8 mouse cellular contexts compared by ENCODE assay signal in the genomic region with DNA sequence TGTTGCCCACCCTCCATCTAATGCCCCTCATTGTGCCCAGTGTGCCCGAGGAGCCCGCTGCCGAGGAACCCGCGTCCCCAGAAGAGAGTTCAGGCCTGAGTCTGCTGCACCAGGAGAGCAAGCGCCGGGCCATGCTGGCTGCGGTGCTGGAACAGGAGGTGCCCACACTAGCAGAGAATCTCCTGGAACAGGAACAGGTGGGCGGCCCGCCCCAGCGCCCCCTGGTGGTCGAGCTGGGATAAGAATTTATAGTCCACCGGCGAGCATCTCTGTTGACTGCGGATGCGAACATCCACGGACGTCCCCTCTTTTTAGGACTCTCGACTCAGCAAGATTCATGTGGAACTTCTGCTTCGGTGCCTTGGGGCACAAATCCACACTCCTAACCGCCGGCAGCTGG. TPM values are rescaled to one million over a fixed set of nuclear protein-coding genes. Genes with fewer than 3 reads are reported as not detected.
A peak's percentile ranks its signal among the peaks of the same experiment; 100 is the strongest.
DNase-seq lines count a peak whose midpoint lies in the region; ATAC-seq and TF ChIP-seq lines count a peak whose summit lies in the region.

No protein-coding gene starts in this region.

- H3K4me2 ChIP-seq in heart, embryonic 15.5 days, result peak overlapping the region; percentile 62
- H3K4me2 ChIP-seq in liver, embryonic 11.5 days, result peak overlapping the region; percentile 57
- H3K4me2 ChIP-seq in myocyte (ENCODE audit: low read depth), result no peak overlapping the region

- 0 out of 2 replicates have a peak, but pooled peaks have one; percentile 44 for ATAC-seq in heart, embryonic 15.5 days (replicated peaks; ENCODE audit: insufficient number of reproducible peaks, insufficient read depth, low FRiP score, low read depth)
- ATAC-seq in liver, embryonic 11.5 days (replicated peaks; ENCODE audit: low FRiP score), result no peak

- peak overlapping the region; percentile 32; the same call in 1 of the 2 replicates for H3K9ac ChIP-seq in heart, embryonic 15.5 days
- no peak overlapping the region for H3K9ac ChIP-seq in liver, embryonic 11.5 days (ENCODE audit: low read depth, low read length)

- no peaks in the 10 kb centered on the region for H3K79me2 ChIP-seq in C2C12 (ENCODE audit: control insufficient read depth, insufficient read depth)
- H3K79me2 ChIP-seq in myocyte (ENCODE audit: control insufficient read depth, insufficient read depth), result no peaks in the 10 kb centered on the region

- peak overlapping the region; percentile 40; the same call in 1 of the 2 replicates for H3K27ac ChIP-seq in forebrain, embryonic 10.5 days
- H3K27ac ChIP-seq in heart, embryonic 15.5 days, result no peak overlapping the region
- no peak overlapping the region for H3K27ac ChIP-seq in liver, embryonic 11.5 days (ENCODE audit: low read depth, low read length)

- TF ChIP-seq POLR2A in myocyte (IDR thresholded peaks at IDR 0.05; ENCODE audit: insufficient read length, low read depth), result no peak

- no peak overlapping the region for H3K4me3 ChIP-seq in C2C12 (ENCODE audit: insufficient read depth, poor library complexity, severe bottlenecking)
- H3K4me3 ChIP-seq in forebrain, embryonic 10.5 days, result peak overlapping the region; percentile 54
- peak overlapping the region; percentile 44 for H3K4me3 ChIP-seq in heart, embryonic 15.5 days
- H3K4me3 ChIP-seq in liver, embryonic 11.5 days (ENCODE audit: low read depth, low read length), result peak overlapping the region; percentile 31
- H3K4me3 ChIP-seq in myocyte, result no peak overlapping the region

- under 1% methylated on average over 22 of the region's 22 CpGs for WGBS in forebrain, embryonic 10.5 days
- 3% methylated on average over 22 of the region's 22 CpGs for WGBS in heart, embryonic 15.5 days
- WGBS in liver, embryonic 11.5 days, result 7% methylated on average over 22 of the region's 22 CpGs

- TF ChIP-seq CTCF in C2C12 (IDR thresholded peaks at IDR 0.05; ENCODE audit: control insufficient read depth, insufficient read depth, insufficient read length), result peak; percentile 54

- peak; percentile 55 for DNase-seq in c-Kit-negative CD71-positive TER-119-positive erythroid progenitor cells, embryonic 14.5 days (ENCODE audit: low read depth, low spot score)
- peak; percentile 88 for DNase-seq in forebrain, embryonic 10.5 days (ENCODE audit: extremely low spot score, low spot score)
- peak; percentile 88 for DNase-seq in kidney, postnatal 10 days
- DNase-seq in liver, embryonic 11.5 days (ENCODE audit: low spot score), result peak; percentile 89
- peak; percentile 88 to 97 for DNase-seq in spleen, postnatal 4 days (ENCODE audit: low spot score in 2 of 2)

- H3K9me3 ChIP-seq in forebrain, embryonic 10.5 days, result no peaks in the 10 kb centered on the region
- no peaks in the 10 kb centered on the region for H3K9me3 ChIP-seq in heart, embryonic 15.5 days (replicated peaks)
- no peaks in the 10 kb centered on the region for H3K9me3 ChIP-seq in liver, embryonic 11.5 days (ENCODE audit: control insufficient read depth, low read length)

- H3K36me3 ChIP-seq in C2C12 (ENCODE audit: control insufficient read depth, insufficient read depth) (no peaks in the 10 kb centered on the region), myocyte (ENCODE audit: control insufficient read depth, insufficient read depth) (no peaks in the 10 kb centered on the region)
- no peaks in the 10 kb centered on the region for H3K36me3 ChIP-seq in forebrain, embryonic 10.5 days (replicated peaks)
- no peaks in the 10 kb centered on the region for H3K36me3 ChIP-seq in heart, embryonic 15.5 days
- H3K36me3 ChIP-seq in liver, embryonic 11.5 days (ENCODE audit: control insufficient read depth, insufficient read depth, low read length), result no peaks in the 10 kb centered on the region

- H3ac ChIP-seq in C2C12 (ENCODE audit: control insufficient read depth, insufficient read length, low read depth), result no peak overlapping the region
- no peak overlapping the region for H3ac ChIP-seq in myocyte (ENCODE audit: control insufficient read depth, insufficient read length)

- H3K27me3 ChIP-seq in C2C12 (ENCODE audit: control insufficient read depth, insufficient read depth, insufficient read length), result no peaks in the 10 kb centered on the region
- H3K27me3 ChIP-seq in forebrain, embryonic 10.5 days (ENCODE audit: poor library complexity, severe bottlenecking), result peaks cover 100% of the 10 kb centered on the region
- peaks cover 82% of the 10 kb centered on the region for H3K27me3 ChIP-seq in heart, embryonic 15.5 days
- peaks cover 48% of the 10 kb centered on the region for H3K27me3 ChIP-seq in liver, embryonic 11.5 days (replicated peaks; ENCODE audit: control insufficient read depth, insufficient read depth, low read length)
- peaks cover 4% of the 10 kb centered on the region for H3K27me3 ChIP-seq in myocyte (ENCODE audit: control insufficient read depth, insufficient read depth, insufficient read length)

- peaks cover 20% of the 10 kb centered on the region for H3K4me1 ChIP-seq in forebrain, embryonic 10.5 days
- H3K4me1 ChIP-seq in heart, embryonic 15.5 days (replicated peaks), result peaks cover 23% of the 10 kb centered on the region
- peaks cover 31% of the 10 kb centered on the region for H3K4me1 ChIP-seq in liver, embryonic 11.5 days (replicated peaks; ENCODE audit: control insufficient read depth, insufficient read depth, low read length)

- H3K79me3 ChIP-seq in C2C12 (ENCODE audit: low read depth), result no peaks in the 10 kb centered on the region

TF ChIP-seq in C2C12, 6 proteins besides CTCF, POLR2A, EP300 and RAD21:
- TF ChIP-seq FOSL1 (IDR thresholded peaks at IDR 0.05; ENCODE audit: insufficient read depth, low read length, poor library complexity, severe bottlenecking), result no peak
- TF ChIP-seq MAX (IDR thresholded peaks at IDR 0.05), result peak; percentile 34
- TF ChIP-seq CEBPB (IDR thresholded peaks at IDR 0.05; ENCODE audit: low read depth), result no peak
- peak; percentile 27 for TF ChIP-seq MYOD1 (IDR thresholded peaks at IDR 0.05; ENCODE audit: control insufficient read depth, insufficient read length, low read depth)

TF ChIP-seq in myocyte, 11 proteins besides CTCF, POLR2A, EP300 and RAD21:
- TF ChIP-seq MYOD1 (IDR thresholded peaks at IDR 0.05; ENCODE audit: control insufficient read depth in 1 of 3, insufficient read length in 2 of 3, low read depth in 2 of 3) (peak in 2 of 3 experiments; percentile 57 to 80), REST (IDR thresholded peaks at IDR 0.05; ENCODE audit: insufficient read depth, insufficient read length) (no peak), MYOG (IDR thresholded peaks at IDR 0.05; ENCODE audit: control insufficient read depth in 1 of 3, insufficient read depth in 1 of 3, insufficient read length in 2 of 3, low read depth in 2 of 3) (peak in 2 of 3 experiments; percentile 32 to 78)

RNA-seq across cellular contexts. Expression of gene Map3k6, which starts 10.0 kb away (rescaled TPM):
- 7.3 TPM for polyA plus RNA-seq in C2C12 (2012; fragmentation: generic; extraction: Trizol)
- 1.7 and 1.8 TPM in 2 replicates for polyA plus RNA-seq in forebrain, embryonic 10.5 days (2016; fragmentation: Nextera tagmentation; extraction: Ambion mirVana)
- 2.9 and 3.4 TPM in 2 replicates for polyA plus RNA-seq in heart, embryonic 15.5 days (2015; fragmentation: Nextera tagmentation; extraction: Ambion mirVana)
- 2.2 and 3.5 TPM in 2 replicates for polyA plus RNA-seq in liver, embryonic 11.5 days (2014; fragmentation: Nextera tagmentation; extraction: Ambion mirVana)
- 4.6 TPM for polyA plus RNA-seq in myocyte (2012; fragmentation: generic; extraction: Trizol)

RNA-seq across cellular contexts. Expression of gene Sytl1, which starts 12.3 kb away (rescaled TPM):
- 0.89 TPM for polyA plus RNA-seq in C2C12 (2012; fragmentation: generic; extraction: Trizol)
- 0.67 and 1.0 TPM in 2 replicates for polyA plus RNA-seq in forebrain, embryonic 10.5 days (2016; fragmentation: Nextera tagmentation; extraction: Ambion mirVana)
- polyA plus RNA-seq in heart, embryonic 15.5 days (2015; fragmentation: Nextera tagmentation; extraction: Ambion mirVana), result 0.96 and 4.9 TPM in 2 replicates
- polyA plus RNA-seq in liver, embryonic 11.5 days (2014; fragmentation: Nextera tagmentation; extraction: Ambion mirVana), result 0.39 and 0.52 TPM in 2 replicates
- 3.4 TPM for polyA plus RNA-seq in myocyte (2012; fragmentation: generic; extraction: Trizol)

RNA-seq across cellular contexts. Expression of gene Tmem222, which starts 27.0 kb away (rescaled TPM):
- 65.3 TPM for polyA plus RNA-seq in C2C12 (2012; fragmentation: generic; extraction: Trizol)
- polyA plus RNA-seq in forebrain, embryonic 10.5 days (2016; fragmentation: Nextera tagmentation; extraction: Ambion mirVana), result 85.8 and 91.6 TPM in 2 replicates
- 46.1 and 58.9 TPM in 2 replicates for polyA plus RNA-seq in heart, embryonic 15.5 days (2015; fragmentation: Nextera tagmentation; extraction: Ambion mirVana)
- 73.5 and 74.2 TPM in 2 replicates for polyA plus RNA-seq in liver, embryonic 11.5 days (2014; fragmentation: Nextera tagmentation; extraction: Ambion mirVana)
- polyA plus RNA-seq in myocyte (2012; fragmentation: generic; extraction: Trizol), result 66.9 TPM

RNA-seq across cellular contexts. Expression of gene Gpr3, which starts 38.3 kb away (rescaled TPM):
- polyA plus RNA-seq in C2C12 (2012; fragmentation: generic; extraction: Trizol) (0.53 TPM), myocyte (2012; fragmentation: generic; extraction: Trizol) (0.40 TPM)
- 0.06 and 0.27 TPM in 2 replicates for polyA plus RNA-seq in forebrain, embryonic 10.5 days (2016; fragmentation: Nextera tagmentation; extraction: Ambion mirVana)
- 0.05 and 0.34 TPM in 2 replicates for polyA plus RNA-seq in heart, embryonic 15.5 days (2015; fragmentation: Nextera tagmentation; extraction: Ambion mirVana)
- polyA plus RNA-seq in liver, embryonic 11.5 days (2014; fragmentation: Nextera tagmentation; extraction: Ambion mirVana), result 0.17 TPM in 1 of 2 replicates, not detected in the other

RNA-seq across cellular contexts. Expression of gene Cd164l2, which starts 38.7 kb away (rescaled TPM):
- polyA plus RNA-seq in C2C12 (2012; fragmentation: generic; extraction: Trizol) (0.23 TPM), myocyte (2012; fragmentation: generic; extraction: Trizol) (0.22 TPM)
- polyA plus RNA-seq in forebrain, embryonic 10.5 days (2016; fragmentation: Nextera tagmentation; extraction: Ambion mirVana), result 1.2 and 2.5 TPM in 2 replicates
- polyA plus RNA-seq in heart, embryonic 15.5 days (2015; fragmentation: Nextera tagmentation; extraction: Ambion mirVana), result 0.28 and 1.7 TPM in 2 replicates
- polyA plus RNA-seq in liver, embryonic 11.5 days (2014; fragmentation: Nextera tagmentation; extraction: Ambion mirVana), result 0.70 and 0.77 TPM in 2 replicates

Comparison
In these comparisons a context has a peak if more than half of its experiments do, and no peak if none do; other contexts are left out.
1. H3K4me3 ChIP-seq: peak in forebrain, embryonic 10.5 days (single experiment), heart, embryonic 15.5 days (single experiment) and liver, embryonic 11.5 days (single experiment); none in C2C12 (single experiment) and myocyte (single experiment).
2. Peak in every context shown above with its lines, with median percentiles within 50 percentile points of each other: DNase-seq.